Mouse (Mus musculus): ENCODE results near the gene Kantr. TPM values are rescaled to one million over a fixed set of nuclear protein-coding genes. Genes with fewer than 3 reads are reported as not detected.

The Kantr gene
- 0.96 TPM for polyA plus RNA-seq (2012; fragmentation: generic; extraction: Trizol)

DNA sequence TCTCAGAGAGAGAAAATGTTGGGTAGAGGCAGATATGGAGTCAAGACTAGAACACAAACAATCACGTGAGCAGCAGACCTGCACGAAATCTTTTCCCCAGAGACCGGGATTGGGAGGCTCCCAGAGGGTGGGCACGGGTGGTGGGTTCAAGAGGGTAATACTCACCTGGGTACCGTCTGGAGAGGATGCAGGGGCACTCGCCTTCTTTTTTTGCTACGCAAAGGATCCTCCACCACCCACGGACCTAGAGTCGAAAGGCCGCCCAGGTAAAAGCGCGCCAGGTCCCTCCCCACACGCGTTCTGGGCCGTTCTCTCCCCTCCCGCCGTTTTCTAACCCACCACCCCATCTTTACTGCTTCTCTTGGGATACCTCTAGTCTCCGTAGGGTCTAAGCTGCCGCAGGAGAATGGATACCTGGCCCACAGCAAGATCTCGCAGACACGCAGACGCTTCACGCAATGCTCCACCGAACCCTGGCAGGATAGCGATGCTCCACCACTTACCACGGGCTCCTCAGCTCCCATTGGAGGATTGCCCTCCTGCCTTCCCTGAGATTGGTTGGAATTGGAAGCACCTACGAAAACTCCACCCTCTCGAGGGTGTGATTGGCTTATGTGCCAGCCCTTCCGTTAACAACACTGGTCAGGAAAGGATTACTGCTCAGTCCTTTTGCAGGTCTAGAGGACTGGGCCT is at the start of gene Kantr:
Kantr (minus strand) TSS at position 500 of the 693 bp plus-strand sequence.
- no peak for TF ChIP-seq USF1 (IDR thresholded peaks at IDR 0.05; ENCODE audit: low read depth)
- no peak for TF ChIP-seq TCF12 (IDR thresholded peaks at IDR 0.05; ENCODE audit: insufficient read depth, poor library complexity, severe bottlenecking)
- TF ChIP-seq TCF3 (IDR thresholded peaks at IDR 0.05; ENCODE audit: insufficient read length, low read depth), result no peak
- TF ChIP-seq MYOG (IDR thresholded peaks at IDR 0.05; ENCODE audit: control insufficient read depth in 1 of 3, insufficient read depth in 1 of 3, insufficient read length in 2 of 3, low read depth in 2 of 3), result no peak
- peak; percentile 70 for TF ChIP-seq POLR2A (IDR thresholded peaks at IDR 0.05; ENCODE audit: insufficient read length, low read depth)
- no peak for TF ChIP-seq REST (IDR thresholded peaks at IDR 0.05; ENCODE audit: insufficient read depth, insufficient read length)
- TF ChIP-seq SRF (IDR thresholded peaks at IDR 0.05; ENCODE audit: control insufficient read depth, insufficient read length, low read depth), result no peak
- peak; percentile 89 for TF ChIP-seq POLR2AphosphoS2 (IDR thresholded peaks at IDR 0.05; ENCODE audit: insufficient read length, low read depth)
- no peak for TF ChIP-seq MAX (IDR thresholded peaks at IDR 0.05; ENCODE audit: low read depth)
- TF ChIP-seq E2F4 (IDR thresholded peaks at IDR 0.05; ENCODE audit: insufficient read depth), result no peak
- TF ChIP-seq MYOD1 (IDR thresholded peaks at IDR 0.05; ENCODE audit: control insufficient read depth in 1 of 3, insufficient read length in 2 of 3, low read depth in 2 of 3), result no peak
- TF ChIP-seq CEBPB (IDR thresholded peaks at IDR 0.05; ENCODE audit: insufficient read depth, poor library complexity, severe bottlenecking), result no peak
- Histone ChIP-seq H3K79me2 (ENCODE audit: control insufficient read depth, insufficient read depth) (no peaks in the 10 kb centered on the region), H3K27me3 (ENCODE audit: control insufficient read depth, insufficient read depth, insufficient read length) (no peaks in the 10 kb centered on the region), H3K36me3 (ENCODE audit: control insufficient read depth, insufficient read depth) (no peaks in the 10 kb centered on the region), H3K4me2 (ENCODE audit: low read depth) (peak within 1 kb of the TSS; percentile 78), H3ac (ENCODE audit: control insufficient read depth, insufficient read length) (no peak within 1 kb of the TSS), H3K4me3 (peak within 1 kb of the TSS; percentile 41)

DNA sequence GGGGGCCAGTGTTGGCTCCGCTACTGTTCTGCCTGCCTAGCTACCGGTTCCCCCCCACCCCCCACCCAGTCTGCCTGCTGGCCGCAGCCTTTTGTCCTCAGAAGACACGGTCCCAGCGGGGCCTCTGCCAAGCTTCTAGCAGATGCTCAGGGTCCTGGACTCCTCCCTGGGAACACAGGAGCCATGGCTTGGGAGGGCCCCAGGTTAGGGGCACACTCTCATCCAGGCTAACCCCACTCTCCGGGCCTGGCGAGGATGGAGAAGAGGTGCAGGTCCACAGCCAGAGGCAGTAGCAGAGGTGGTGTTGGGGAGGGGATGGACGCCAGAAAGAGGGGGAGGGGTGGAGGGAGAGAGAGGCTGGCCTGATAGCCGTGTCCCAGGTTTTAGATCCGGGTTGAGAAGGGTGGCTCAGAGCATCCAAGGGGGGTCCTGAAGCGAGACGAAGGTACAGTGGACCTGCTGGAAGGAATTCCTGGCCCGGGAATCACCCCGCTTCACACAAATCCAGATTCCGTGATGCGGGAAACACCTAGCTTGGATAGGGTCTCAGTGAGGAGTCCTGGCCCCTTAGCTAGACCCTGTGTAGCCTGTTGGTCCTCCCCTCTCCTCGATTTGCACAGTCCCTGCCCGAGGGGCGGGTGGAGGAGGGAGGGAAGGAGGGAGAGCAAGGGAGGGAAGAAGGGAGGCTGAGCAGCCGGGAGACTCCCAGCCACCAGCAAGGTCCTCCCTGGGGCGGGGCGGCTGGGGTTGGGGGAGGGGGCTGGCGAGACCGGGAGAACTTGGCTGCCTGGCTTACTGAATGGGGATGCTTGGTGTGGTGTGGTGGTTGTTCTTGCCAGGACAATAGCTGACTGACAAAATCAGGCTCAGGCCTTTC is 41.3 kb upstream of the Kantr start, which contains the start of gene Gpr173:
Gpr173 (minus strand) TSS at position 308 of the 877 bp plus-strand sequence.
- Histone ChIP-seq H3K4me2 (ENCODE audit: low read depth) (peak within 1 kb of the TSS; percentile 75), H3K4me3 (peak within 1 kb of the TSS; percentile 46), H3K36me3 (ENCODE audit: control insufficient read depth, insufficient read depth) (no peaks in the 10 kb centered on the region), H3K79me2 (ENCODE audit: control insufficient read depth, insufficient read depth) (no peaks in the 10 kb centered on the region), H3K27me3 (ENCODE audit: control insufficient read depth, insufficient read depth, insufficient read length) (no peaks in the 10 kb centered on the region), H3ac (ENCODE audit: control insufficient read depth, insufficient read length) (peak within 1 kb of the TSS; percentile 26)
- no peak for TF ChIP-seq MAX (IDR thresholded peaks at IDR 0.05; ENCODE audit: low read depth)
- TF ChIP-seq POLR2A (IDR thresholded peaks at IDR 0.05; ENCODE audit: insufficient read length, low read depth), result peak; percentile 36

DNA sequence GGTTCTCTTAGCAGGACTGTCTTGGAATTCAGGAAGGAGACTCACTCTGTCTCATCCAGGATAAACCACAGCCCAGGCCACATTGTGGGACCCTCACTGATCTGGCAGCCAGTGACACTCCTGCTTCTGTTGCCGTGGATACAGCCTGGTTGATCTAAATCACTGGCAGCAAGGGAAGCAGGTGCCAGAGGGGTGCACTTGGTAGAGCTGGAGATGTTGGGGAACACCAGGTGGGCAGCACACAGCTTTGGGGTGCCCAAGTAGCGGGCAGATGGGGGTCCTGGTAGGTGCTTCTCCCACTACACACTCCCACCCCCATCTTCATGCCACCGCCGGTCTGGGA is 40.7 kb upstream of the Kantr start:
- Histone ChIP-seq H3ac (ENCODE audit: control insufficient read depth, insufficient read length) (peak overlapping the region; percentile 26), H3K36me3 (ENCODE audit: control insufficient read depth, insufficient read depth) (no peaks in the 10 kb centered on the region), H3K79me2 (ENCODE audit: control insufficient read depth, insufficient read depth) (no peaks in the 10 kb centered on the region), H3K4me3 (peak overlapping the region; percentile 46), H3K4me2 (ENCODE audit: low read depth) (peak overlapping the region; percentile 56), H3K27me3 (ENCODE audit: control insufficient read depth, insufficient read depth, insufficient read length) (no peaks in the 10 kb centered on the region)
- TF ChIP-seq SRF (IDR thresholded peaks at IDR 0.05; ENCODE audit: control insufficient read depth, insufficient read length, low read depth), result no peak
- no peak for TF ChIP-seq MAX (IDR thresholded peaks at IDR 0.05; ENCODE audit: low read depth)
- TF ChIP-seq CEBPB (IDR thresholded peaks at IDR 0.05; ENCODE audit: insufficient read depth, poor library complexity, severe bottlenecking), result no peak
- TF ChIP-seq E2F4 (IDR thresholded peaks at IDR 0.05; ENCODE audit: insufficient read depth), result no peak
- TF ChIP-seq MYOD1 (IDR thresholded peaks at IDR 0.05; ENCODE audit: control insufficient read depth in 1 of 3, insufficient read length in 2 of 3, low read depth in 2 of 3), result no peak
- no peak for TF ChIP-seq REST (IDR thresholded peaks at IDR 0.05; ENCODE audit: insufficient read depth, insufficient read length)
- no peak for TF ChIP-seq TCF12 (IDR thresholded peaks at IDR 0.05; ENCODE audit: insufficient read depth, poor library complexity, severe bottlenecking)
- no peak for TF ChIP-seq POLR2A (IDR thresholded peaks at IDR 0.05; ENCODE audit: insufficient read length, low read depth)
- no peak for TF ChIP-seq POLR2AphosphoS2 (IDR thresholded peaks at IDR 0.05; ENCODE audit: insufficient read length, low read depth)
- TF ChIP-seq TCF3 (IDR thresholded peaks at IDR 0.05; ENCODE audit: insufficient read length, low read depth), result no peak
- no peak for TF ChIP-seq MYOG (IDR thresholded peaks at IDR 0.05; ENCODE audit: control insufficient read depth in 1 of 3, insufficient read depth in 1 of 3, insufficient read length in 2 of 3, low read depth in 2 of 3)
- TF ChIP-seq USF1 (IDR thresholded peaks at IDR 0.05; ENCODE audit: low read depth), result no peak

DNA sequence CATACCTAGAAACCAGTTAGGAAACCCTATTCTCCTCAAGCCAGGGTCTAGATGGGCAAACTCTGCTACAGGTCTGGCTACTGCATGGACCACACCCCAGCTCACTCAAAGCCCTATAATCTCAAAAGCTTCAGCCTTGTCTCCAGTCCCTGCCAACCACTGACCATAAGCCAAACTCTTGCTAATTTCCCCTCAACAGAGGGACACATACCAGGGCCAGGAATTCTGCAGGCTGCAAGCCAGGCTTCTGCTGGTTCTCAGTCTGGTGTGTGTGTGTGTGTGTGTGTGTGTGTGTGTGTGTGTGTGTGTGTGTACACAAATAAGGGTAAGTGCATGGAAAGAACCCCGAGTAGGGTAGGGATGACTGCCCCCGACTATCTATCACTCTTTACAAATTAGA is 39.1 kb upstream of the Kantr start:
- Histone ChIP-seq H3K27me3 (ENCODE audit: control insufficient read depth, insufficient read depth, insufficient read length) (no peaks in the 10 kb centered on the region), H3K4me3 (no peak overlapping the region), H3K36me3 (ENCODE audit: control insufficient read depth, insufficient read depth) (no peaks in the 10 kb centered on the region), H3K79me2 (ENCODE audit: control insufficient read depth, insufficient read depth) (no peaks in the 10 kb centered on the region), H3ac (ENCODE audit: control insufficient read depth, insufficient read length) (no peak overlapping the region), H3K4me2 (ENCODE audit: low read depth) (no peak overlapping the region)
- TF ChIP-seq SRF (IDR thresholded peaks at IDR 0.05; ENCODE audit: control insufficient read depth, insufficient read length, low read depth) (no peak), REST (IDR thresholded peaks at IDR 0.05; ENCODE audit: insufficient read depth, insufficient read length) (no peak), CEBPB (IDR thresholded peaks at IDR 0.05; ENCODE audit: insufficient read depth, poor library complexity, severe bottlenecking) (no peak), E2F4 (IDR thresholded peaks at IDR 0.05; ENCODE audit: insufficient read depth) (no peak), POLR2AphosphoS2 (IDR thresholded peaks at IDR 0.05; ENCODE audit: insufficient read length, low read depth) (no peak), POLR2A (IDR thresholded peaks at IDR 0.05; ENCODE audit: insufficient read length, low read depth) (no peak), USF1 (IDR thresholded peaks at IDR 0.05; ENCODE audit: low read depth) (no peak), TCF12 (IDR thresholded peaks at IDR 0.05; ENCODE audit: insufficient read depth, poor library complexity, severe bottlenecking) (no peak), MYOG (IDR thresholded peaks at IDR 0.05; ENCODE audit: control insufficient read depth in 1 of 3, insufficient read depth in 1 of 3, insufficient read length in 2 of 3, low read depth in 2 of 3) (no peak)
